Mouse (Mus musculus) Patski (cell line): ENCODE measurements around the gene 1700001O22Rik. TPM values are rescaled to one million over a fixed set of nuclear protein-coding genes. Genes with fewer than 3 reads are reported as not detected.

Source experiments
- ATAC-seq: fragments of 100-300 bp; one replicate; pipeline ENCODE4 v1.8.0; 2021
- CTCF ChIA-PET: fragments of 350-600 bp; sonication (Branson Sonifier 250); formaldehyde crosslinking; loops from one replicate; lab custom pipeline; 2022; ENCODE audit warnings: inconsistent platforms; lab: Charles Lee
- POLR2A ChIA-PET: fragments of 350-600 bp; sonication (Branson Sonifier 250); formaldehyde crosslinking; loops from one replicate; lab custom pipeline; 2022; ENCODE audit warnings: antibody characterized with exemption, inconsistent platforms; lab: Charles Lee
- DNase-seq: peaks from one replicate; pipeline ENCODE4 v3.0.0-alpha.2; 2011; ENCODE audit warnings: low read depth, low spot score
- H3K27me3 ChIP-seq: fragments of 371-371 bp; one replicate; pipeline ENCODE4 v1.5.1; 2021
- CTCF ChIP-seq: fragments of 100-300 bp; IDR thresholded peaks from one replicate; pipeline ENCODE4 v1.5.1; 2021
- in situ Hi-C: fragments of 300-500 bp; cut with MboI; formaldehyde crosslinking; loops from 3 replicates; pipeline ENCODE4 v1.11.1; 2018; ENCODE audit warnings: low pct_unique_long_range_greater_than_20kb, mixed read lengths
- polyA plus RNA-seq: library from polyadenylated mRNA; unstranded; gene quantifications from one replicate; pipeline ENCODE4 v1.2.3, GENCODE M21; 2021

The 1700001O22Rik gene
- 9.9 TPM for polyA plus RNA-seq

GRCm38 (mm10) chr2:30803604-30804003 is at the start of gene 1700001O22Rik:
Gene 1700001O22Rik (minus strand): TSS chr2:30803661.
- ChIA-PET CTCF (interaction anchor here (4.1 kb wide), 1 partner anchor 8 kb away, joined by 20 read pairs; no protein-coding TSS in a partner anchor), POLR2A (no interaction called here)
- ATAC-seq (no peak), DNase-seq (no peak)
- TF ChIP-seq CTCF: no peak
- in situ Hi-C loops: no loop called here
- H3K27me3 ChIP-seq: no peaks in the 10 kb centered on the region

GRCm38 (mm10) chr2:30852771-30853313 is 49.4 kb upstream of the 1700001O22Rik start:
- ChIA-PET POLR2A (interaction anchor here (0.6 kb wide), 1 partner anchor 374 kb away, joined by 4 read pairs; no protein-coding TSS in a partner anchor), CTCF (no interaction called here)
- TF ChIP-seq CTCF: no peak
- in situ Hi-C loops: no loop called here
- no peak for ATAC-seq
- DNase-seq: no peak
- no peaks in the 10 kb centered on the region for H3K27me3 ChIP-seq

DNA sequence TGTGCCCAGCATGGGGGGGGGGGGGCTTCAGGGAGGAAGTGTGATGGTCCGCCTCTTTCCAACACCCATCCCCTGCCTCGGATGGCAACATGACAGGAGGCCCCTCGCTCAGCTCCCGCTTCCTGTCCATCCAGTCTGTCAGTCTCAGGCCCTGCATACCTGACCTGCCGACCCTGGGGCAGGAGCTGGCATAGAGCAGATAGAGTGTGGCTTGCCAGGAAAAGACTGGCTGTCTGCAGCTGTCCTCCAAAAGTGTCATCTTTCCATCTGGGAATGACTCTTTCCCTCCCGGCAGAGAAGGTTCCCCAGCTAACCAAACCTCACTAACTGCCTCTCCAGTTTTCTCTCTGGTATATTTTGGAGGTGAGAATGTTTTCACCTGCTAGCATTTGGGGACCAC is 47.1 kb upstream of the 1700001O22Rik start:
- ChIA-PET CTCF (no interaction called here), POLR2A (no interaction called here)
- H3K27me3 ChIP-seq: no peaks in the 10 kb centered on the region
- in situ Hi-C loops: no loop called here
- no peak for TF ChIP-seq CTCF
- ATAC-seq (no peak), DNase-seq (no peak)

GRCm38 (mm10) chr2:30848184-30848583 is 44.7 kb upstream of the 1700001O22Rik start:
- TF ChIP-seq CTCF: no peak
- CTCF ChIA-PET: interaction anchor here (0.7 kb wide), 1 partner anchor 64 kb away, joined by 4 read pairs; no protein-coding TSS in a partner anchor
- in situ Hi-C loops: no loop called here
- peak; percentile 89 for DNase-seq
- POLR2A ChIA-PET: interaction anchor here (0.6 kb wide), 1 partner anchor 27 kb away, joined by 4 read pairs; no protein-coding TSS in a partner anchor
- no peak for ATAC-seq
- no peaks in the 10 kb centered on the region for H3K27me3 ChIP-seq

DNA sequence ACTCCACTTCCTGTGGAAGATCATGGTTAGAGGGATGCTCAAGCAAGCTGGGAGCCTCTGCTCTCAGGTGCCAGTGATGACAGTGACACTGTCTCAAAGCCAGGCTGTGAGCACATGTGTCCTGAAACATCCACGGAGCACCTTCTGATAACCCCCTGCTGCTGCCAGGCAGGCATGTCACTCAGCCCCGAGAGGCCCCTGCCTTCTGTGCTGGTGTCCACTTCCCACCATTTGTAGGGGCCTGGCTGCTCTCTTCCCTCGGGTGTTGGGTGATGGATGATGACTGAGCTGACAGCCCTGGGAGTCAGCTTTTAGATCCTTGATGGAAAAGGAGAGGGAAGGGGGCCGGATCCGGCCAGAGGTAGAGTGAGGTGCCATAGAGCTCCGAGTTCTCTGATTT is 43.3 kb upstream of the 1700001O22Rik start:
- CTCF ChIA-PET: interaction anchor here (0.9 to 1.8 kb wide), 3 partner anchors 38 to 96 kb away, joined by 3 to 4 read pairs (median 3); no protein-coding TSS in a partner anchor
- ATAC-seq (no peak), DNase-seq (no peak)
- POLR2A ChIA-PET: no interaction called here
- no peaks in the 10 kb centered on the region for H3K27me3 ChIP-seq
- in situ Hi-C loops: no loop called here
- TF ChIP-seq CTCF: no peak

- in situ Hi-C loops: no loop called here
- H3K27me3 ChIP-seq: no peaks in the 10 kb centered on the region
- ChIA-PET CTCF (interaction anchor here (0.9 to 1.8 kb wide), 3 partner anchors 38 to 97 kb away, joined by 3 to 4 read pairs (median 3); no protein-coding TSS in a partner anchor), POLR2A (interaction anchor here (0.7 kb wide), 1 partner anchor 107 kb away, joined by 3 read pairs; no protein-coding TSS in a partner anchor)
- DNase-seq: no peak
- TF ChIP-seq CTCF: no peak
- ATAC-seq: no peak
Observed at GRCm38 (mm10) chr2:30846236-30846635, 42.8 kb upstream of the 1700001O22Rik start.

DNA sequence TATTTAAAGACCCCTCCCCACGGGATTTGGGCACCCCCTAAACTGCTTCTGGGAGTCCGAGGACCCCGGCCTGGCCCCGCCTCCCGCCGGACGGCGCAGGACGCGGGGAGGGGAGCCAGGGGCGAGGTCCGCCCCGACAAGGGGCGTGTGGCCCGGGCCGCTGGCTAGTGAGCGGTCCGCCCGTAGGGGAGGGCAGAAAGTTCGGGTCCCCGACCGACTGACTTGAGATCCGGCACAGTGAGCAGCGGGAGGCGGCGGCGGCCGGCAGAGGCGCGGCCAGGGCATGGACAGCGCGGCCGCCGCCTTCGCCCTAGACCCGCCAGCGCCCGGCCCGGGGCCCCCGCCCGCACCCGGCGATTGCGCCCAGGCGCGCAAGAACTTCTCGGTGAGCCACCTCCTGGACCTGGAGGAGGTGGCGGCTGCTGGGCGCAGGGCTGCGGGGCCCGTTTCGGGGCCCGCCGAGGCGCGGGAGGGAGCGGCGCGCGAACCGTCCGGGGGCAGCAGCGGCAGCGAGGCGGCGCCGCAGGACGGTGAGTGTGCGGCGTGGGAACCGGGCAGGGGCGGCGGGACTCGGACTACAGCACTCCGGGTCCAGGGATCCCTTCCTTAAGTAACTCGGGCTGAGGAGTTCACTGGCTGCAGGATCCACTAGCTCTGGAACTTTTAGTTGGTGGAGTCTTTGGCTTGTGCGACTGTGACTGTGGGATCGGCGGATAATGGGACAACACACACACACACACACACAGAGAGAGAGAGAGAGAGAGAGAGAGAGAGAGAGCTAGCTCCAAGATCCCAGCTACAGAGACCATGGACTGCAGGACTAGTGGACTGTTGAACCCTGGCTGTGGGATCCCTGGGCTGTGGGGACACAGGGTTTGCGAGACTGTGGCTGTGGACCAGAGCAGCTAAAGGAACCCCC is 42.0 kb upstream of the 1700001O22Rik start:
- H3K27me3 ChIP-seq: no peaks in the 10 kb centered on the region
- POLR2A ChIA-PET: interaction anchor here (0.7 kb wide), 1 partner anchor 108 kb away, joined by 3 read pairs; no protein-coding TSS in a partner anchor
- no peak for TF ChIP-seq CTCF
- in situ Hi-C loops: no loop called here
- DNase-seq (no peak), ATAC-seq (no peak)
- CTCF ChIA-PET: interaction anchor here (1.5 kb wide), 1 partner anchor 98 kb away, joined by 4 read pairs; no protein-coding TSS in a partner anchor

DNA sequence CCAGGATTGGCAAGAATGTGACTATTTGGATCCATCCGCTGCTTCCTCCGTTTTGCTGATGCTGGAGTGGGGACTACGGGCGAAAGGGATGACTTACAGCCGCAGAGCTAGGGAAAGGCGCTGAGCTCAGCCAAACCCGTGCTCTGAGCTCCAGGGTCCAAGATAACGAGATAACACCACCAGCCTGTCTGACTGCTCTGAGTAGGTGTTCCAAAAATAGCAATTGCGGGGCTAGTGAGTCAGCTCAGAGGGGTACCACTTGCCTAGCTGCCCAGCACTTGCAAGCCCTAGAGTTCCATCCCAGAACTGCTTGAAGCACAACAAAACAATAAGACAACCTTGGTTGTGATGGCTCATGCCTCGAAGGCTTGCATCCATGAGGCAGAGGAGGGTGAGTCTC is 39.2 kb upstream of the 1700001O22Rik start:
- ChIA-PET CTCF (interaction anchor here (0.8 kb wide), 1 partner anchor 20 kb away, joined by 4 read pairs; no protein-coding TSS in a partner anchor), POLR2A (no interaction called here)
- ATAC-seq (peak; percentile 44), DNase-seq (no peak)
- in situ Hi-C loops: no loop called here
- no peaks in the 10 kb centered on the region for H3K27me3 ChIP-seq
- TF ChIP-seq CTCF: no peak

GRCm38 (mm10) chr2:30836238-30836990 is 33.0 kb upstream of the 1700001O22Rik start:
- ATAC-seq: no peak
- in situ Hi-C loops: no loop called here
- POLR2A ChIA-PET: no interaction called here

More at GRCm38 (mm10) chr2:30836238-30836990, 33.0 kb upstream of the 1700001O22Rik start:
- CTCF ChIA-PET: no interaction called here
- TF ChIP-seq CTCF: no peak
- no peaks in the 10 kb centered on the region for H3K27me3 ChIP-seq
- DNase-seq: no peak
